Mouse (Mus musculus): ENCODE data around the gene Tesmin. TPM values are rescaled to one million over a fixed set of nuclear protein-coding genes. Genes with fewer than 3 reads are reported as not detected.

Gene Tesmin
- polyA plus RNA-seq, 1 experiment: 0.15 TPM

DNA sequence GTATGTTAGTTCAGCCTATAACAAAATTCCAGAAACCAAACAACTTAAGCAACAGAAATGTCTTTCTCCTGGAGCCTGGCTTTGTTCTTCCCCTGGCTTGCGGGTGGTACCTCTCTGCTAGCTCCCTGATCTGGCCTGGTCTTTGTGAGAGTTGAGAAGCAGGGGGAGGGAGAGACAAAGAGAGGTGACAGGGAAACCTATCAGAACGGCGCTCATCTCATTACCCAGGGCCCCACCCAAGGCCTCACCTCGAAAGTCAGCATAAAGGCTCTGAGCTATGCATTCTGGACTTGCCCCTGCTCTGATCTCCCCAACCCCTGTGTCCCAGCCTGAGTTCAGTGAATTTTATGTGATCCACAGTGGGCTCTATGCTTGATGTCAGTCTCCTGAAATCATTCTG, 46.0 kb downstream of the Tesmin start:
- DNase-seq: no peak
- Histone ChIP-seq H3K4me1 (ENCODE audit: control insufficient read depth, insufficient read depth, low read length) (no peaks in the 10 kb centered on the region), H3K4me3 (replicated peaks; ENCODE audit: insufficient read depth, low read depth, low read length) (no peak overlapping the region), H3K27me3 (ENCODE audit: control insufficient read depth, insufficient read depth, low read length) (no peaks in the 10 kb centered on the region), H3K27ac (ENCODE audit: insufficient read depth, low read length) (no peak overlapping the region)
- TF ChIP-seq POLR2A (IDR thresholded peaks at IDR 0.05; ENCODE audit: borderline replicate concordance, insufficient read depth, low read length) (no peak), CTCF (IDR thresholded peaks at IDR 0.05; ENCODE audit: borderline replicate concordance, insufficient read depth, low read depth, low read length) (no peak)
- WGBS: 71% methylated on average over 4 of the region's 4 CpGs

DNA sequence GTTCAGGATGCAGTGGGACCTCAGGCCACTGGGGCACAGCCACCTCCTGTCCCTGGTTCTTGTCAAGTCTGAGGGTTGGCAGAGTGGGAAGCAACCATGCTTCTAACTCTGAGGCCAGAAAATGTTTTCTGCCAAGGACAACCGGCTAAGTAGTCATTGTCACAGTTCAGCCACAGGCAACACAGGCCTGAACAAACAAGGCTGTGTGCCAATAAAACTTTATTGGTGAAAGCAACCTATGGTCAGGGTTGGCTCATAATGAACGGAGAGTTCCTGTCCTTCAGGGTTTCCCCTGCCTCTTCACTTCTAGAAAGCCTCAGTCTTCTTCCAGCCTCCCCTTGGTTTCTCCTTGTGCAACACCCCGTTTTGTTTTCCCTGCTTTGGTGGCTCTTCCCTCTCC, 47.2 kb downstream of the Tesmin start:
- H3K27me3 ChIP-seq (ENCODE audit: control insufficient read depth, insufficient read depth, low read length): no peaks in the 10 kb centered on the region
- DNase-seq: no peak
- no peak overlapping the region for H3K27ac ChIP-seq (ENCODE audit: insufficient read depth, low read length)
- TF ChIP-seq CTCF (IDR thresholded peaks at IDR 0.05; ENCODE audit: borderline replicate concordance, insufficient read depth, low read depth, low read length): no peak
- TF ChIP-seq POLR2A (IDR thresholded peaks at IDR 0.05; ENCODE audit: borderline replicate concordance, insufficient read depth, low read length): no peak
- H3K4me3 ChIP-seq (replicated peaks; ENCODE audit: insufficient read depth, low read depth, low read length): no peak overlapping the region
- no peaks in the 10 kb centered on the region for H3K4me1 ChIP-seq (ENCODE audit: control insufficient read depth, insufficient read depth, low read length)
- 56% methylated on average over 3 of the region's 3 CpGs for WGBS

DNA sequence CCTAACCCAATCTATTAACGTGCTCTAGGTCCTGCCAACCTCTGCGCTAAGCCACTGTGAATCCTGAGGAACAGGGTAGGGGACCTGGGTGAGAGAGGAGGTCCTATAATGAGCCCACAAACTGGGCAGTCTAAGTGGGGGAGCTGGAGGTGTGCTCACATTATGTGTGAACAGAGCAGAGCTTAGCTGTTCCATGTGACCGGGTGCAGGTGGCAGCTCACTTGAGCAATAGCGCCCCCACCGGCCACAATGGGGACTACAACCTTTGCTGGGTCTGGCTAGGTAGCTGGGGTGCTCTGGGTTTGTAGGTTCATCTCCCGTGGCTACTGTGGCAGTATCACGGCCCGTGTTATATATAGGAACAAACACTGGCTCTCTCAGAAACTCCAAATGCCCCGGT, 48.2 kb downstream of the Tesmin start:
- TF ChIP-seq POLR2A (IDR thresholded peaks at IDR 0.05; ENCODE audit: borderline replicate concordance, insufficient read depth, low read length): no peak
- TF ChIP-seq CTCF (IDR thresholded peaks at IDR 0.05; ENCODE audit: borderline replicate concordance, insufficient read depth, low read depth, low read length): no peak; the same call in 1 of the 2 replicates
- no peaks in the 10 kb centered on the region for H3K4me1 ChIP-seq (ENCODE audit: control insufficient read depth, insufficient read depth, low read length)
- no peaks in the 10 kb centered on the region for H3K27me3 ChIP-seq (ENCODE audit: control insufficient read depth, insufficient read depth, low read length)
- H3K4me3 ChIP-seq (replicated peaks; ENCODE audit: insufficient read depth, low read depth, low read length): no peak overlapping the region
- no peak for DNase-seq
- H3K27ac ChIP-seq (ENCODE audit: insufficient read depth, low read length): no peak overlapping the region
- 60% methylated on average over 9 of the region's 9 CpGs for WGBS

DNA sequence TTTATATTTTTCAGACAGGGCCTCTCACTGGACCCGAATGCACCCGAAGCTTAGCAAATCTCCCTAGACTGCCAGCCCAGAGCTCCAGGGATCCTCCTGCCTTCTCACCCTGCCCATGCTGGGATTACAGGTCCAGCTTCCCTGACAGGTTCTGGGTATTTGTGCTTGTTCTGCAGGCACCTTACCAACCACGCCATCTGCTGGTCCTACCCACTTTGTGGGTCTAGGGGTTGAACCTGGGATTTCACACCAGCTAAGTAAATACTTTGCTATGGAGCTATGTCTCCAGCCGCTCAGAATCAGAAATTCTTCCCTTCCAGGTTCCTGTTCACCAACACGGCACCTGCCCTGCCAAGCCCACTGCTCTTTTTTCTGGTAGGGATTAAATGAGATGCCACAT, 49.3 kb downstream of the Tesmin start:
- no peak overlapping the region for H3K4me3 ChIP-seq (replicated peaks; ENCODE audit: insufficient read depth, low read depth, low read length)
- no peak for DNase-seq
- no peaks in the 10 kb centered on the region for H3K27me3 ChIP-seq (ENCODE audit: control insufficient read depth, insufficient read depth, low read length)
- no peak for TF ChIP-seq POLR2A (IDR thresholded peaks at IDR 0.05; ENCODE audit: borderline replicate concordance, insufficient read depth, low read length)
- TF ChIP-seq CTCF (IDR thresholded peaks at IDR 0.05; ENCODE audit: borderline replicate concordance, insufficient read depth, low read depth, low read length): no peak; the same call in 1 of the 2 replicates
- no peak overlapping the region for H3K27ac ChIP-seq (ENCODE audit: insufficient read depth, low read length)
- no peaks in the 10 kb centered on the region for H3K4me1 ChIP-seq (ENCODE audit: control insufficient read depth, insufficient read depth, low read length)
- WGBS: 73% methylated on average over 5 of the region's 5 CpGs

DNA sequence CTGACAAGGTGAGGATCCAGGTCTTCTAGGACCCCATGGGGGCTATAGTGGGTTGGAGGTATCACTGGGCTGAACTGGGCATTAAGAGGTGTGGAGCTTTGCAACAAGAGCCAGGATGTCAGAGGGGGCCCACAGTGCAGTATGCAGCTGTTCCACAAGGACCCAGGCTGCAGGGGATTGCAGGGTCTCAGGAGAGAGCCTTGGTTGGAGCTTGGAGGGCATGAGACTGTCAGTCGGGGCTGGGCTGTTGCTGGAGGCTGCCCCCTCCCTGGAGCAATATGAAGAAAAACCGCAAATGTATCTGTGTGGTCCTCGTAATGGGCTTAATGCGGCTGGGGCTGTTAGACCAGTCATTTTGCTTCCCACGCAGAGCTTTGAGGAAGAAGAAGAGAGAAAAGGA, 52.0 kb downstream of the Tesmin start:
- Histone ChIP-seq H3K27me3 (ENCODE audit: control insufficient read depth, insufficient read depth, low read length) (no peaks in the 10 kb centered on the region), H3K27ac (ENCODE audit: insufficient read depth, low read length) (no peak overlapping the region), H3K4me3 (replicated peaks; ENCODE audit: insufficient read depth, low read depth, low read length) (no peak overlapping the region), H3K4me1 (ENCODE audit: control insufficient read depth, insufficient read depth, low read length) (no peaks in the 10 kb centered on the region)
- WGBS: 58% methylated on average over 5 of the region's 5 CpGs
- TF ChIP-seq POLR2A (IDR thresholded peaks at IDR 0.05; ENCODE audit: borderline replicate concordance, insufficient read depth, low read length) (no peak), CTCF (IDR thresholded peaks at IDR 0.05; ENCODE audit: borderline replicate concordance, insufficient read depth, low read depth, low read length) (no peak)
- no peak for DNase-seq

DNA sequence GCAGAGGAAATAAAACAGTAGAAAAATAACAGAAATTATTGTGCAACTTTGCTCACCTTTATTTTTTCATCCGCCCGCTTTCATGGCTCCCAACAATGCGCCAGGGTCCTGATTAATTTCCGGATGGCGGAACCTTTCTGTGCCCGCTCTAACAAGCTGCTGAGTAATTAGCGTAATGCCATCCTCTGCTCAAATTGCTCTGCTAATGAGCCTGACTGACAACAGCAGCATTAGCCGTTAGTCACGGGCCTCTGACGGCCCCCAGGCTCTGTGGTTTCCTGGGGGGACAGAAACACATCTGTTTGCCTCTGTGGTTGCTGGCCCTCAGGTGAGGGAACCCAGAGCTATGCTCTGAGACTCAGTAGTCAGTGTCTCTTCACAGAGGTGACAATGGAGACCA, 52.4 kb downstream of the Tesmin start:
- no peaks in the 10 kb centered on the region for H3K27me3 ChIP-seq (ENCODE audit: control insufficient read depth, insufficient read depth, low read length)
- TF ChIP-seq POLR2A (IDR thresholded peaks at IDR 0.05; ENCODE audit: borderline replicate concordance, insufficient read depth, low read length): no peak
- WGBS: 40% methylated on average over 10 of the region's 10 CpGs

DNA sequence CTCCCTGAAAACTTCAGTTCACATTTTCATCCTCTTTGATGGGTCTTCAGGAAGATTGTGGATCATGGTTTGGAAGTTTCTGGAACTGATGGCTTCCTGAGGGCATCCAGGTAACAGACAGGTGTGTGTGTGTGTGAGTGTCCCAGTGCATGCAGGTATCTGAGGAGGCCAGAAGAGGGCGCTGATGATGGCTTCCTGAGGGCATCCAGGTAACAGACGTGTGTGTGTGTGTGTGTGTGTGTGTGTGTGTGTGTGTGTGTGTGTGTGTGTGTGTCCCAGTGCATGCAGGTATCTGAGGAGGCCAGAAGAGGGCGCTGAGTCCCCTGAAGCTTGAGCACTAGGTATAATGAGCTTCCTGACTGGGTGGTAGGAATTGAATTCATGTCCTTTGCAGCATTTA, 58.7 kb downstream of the Tesmin start:
- H3K27ac ChIP-seq (ENCODE audit: insufficient read depth, low read length): no peak overlapping the region
- WGBS: 62% methylated on average over 3 of the region's 3 CpGs
- H3K4me3 ChIP-seq (replicated peaks; ENCODE audit: insufficient read depth, low read depth, low read length): no peak overlapping the region
- H3K27me3 ChIP-seq (ENCODE audit: control insufficient read depth, insufficient read depth, low read length): no peaks in the 10 kb centered on the region
- TF ChIP-seq CTCF (IDR thresholded peaks at IDR 0.05; ENCODE audit: borderline replicate concordance, insufficient read depth, low read depth, low read length) (no peak), POLR2A (IDR thresholded peaks at IDR 0.05; ENCODE audit: borderline replicate concordance, insufficient read depth, low read length) (no peak)
- no peaks in the 10 kb centered on the region for H3K4me1 ChIP-seq (ENCODE audit: control insufficient read depth, insufficient read depth, low read length)
- DNase-seq: no peak

More for the DNA sequence above, 52.4 kb downstream of the Tesmin start:
- Histone ChIP-seq H3K4me1 (ENCODE audit: control insufficient read depth, insufficient read depth, low read length) (no peaks in the 10 kb centered on the region), H3K27ac (ENCODE audit: insufficient read depth, low read length) (no peak overlapping the region), H3K4me3 (replicated peaks; ENCODE audit: insufficient read depth, low read depth, low read length) (no peak overlapping the region)
- DNase-seq: no peak

DNA sequence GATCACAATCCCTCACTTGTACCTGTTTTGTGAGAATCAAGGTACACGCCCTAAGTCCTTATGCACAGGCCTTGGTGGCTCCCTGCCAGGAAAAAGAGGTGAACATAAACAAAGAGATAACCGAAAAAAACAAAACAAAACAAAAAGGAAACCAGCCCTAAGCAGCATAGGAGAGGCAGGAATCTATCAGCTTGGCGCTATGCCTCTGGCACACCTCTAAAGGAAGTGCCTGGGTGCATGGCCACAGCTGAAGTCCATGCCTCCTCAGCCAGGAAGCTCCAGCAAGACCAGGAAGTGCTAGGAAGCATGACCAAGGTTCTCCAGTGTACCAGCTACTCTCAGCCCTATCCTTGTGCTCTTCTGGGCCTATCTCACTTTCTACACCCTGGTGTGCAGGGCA, 60.6 kb downstream of the Tesmin start:
- H3K27ac ChIP-seq (ENCODE audit: insufficient read depth, low read length): no peak overlapping the region
- no peak for TF ChIP-seq CTCF (IDR thresholded peaks at IDR 0.05; ENCODE audit: borderline replicate concordance, insufficient read depth, low read depth, low read length)
- TF ChIP-seq POLR2A (IDR thresholded peaks at IDR 0.05; ENCODE audit: borderline replicate concordance, insufficient read depth, low read length): no peak
- 68% methylated on average over 3 of the region's 3 CpGs for WGBS
- H3K4me1 ChIP-seq (ENCODE audit: control insufficient read depth, insufficient read depth, low read length): no peaks in the 10 kb centered on the region
- H3K27me3 ChIP-seq (ENCODE audit: control insufficient read depth, insufficient read depth, low read length): no peaks in the 10 kb centered on the region
- DNase-seq: no peak
- H3K4me3 ChIP-seq (replicated peaks; ENCODE audit: insufficient read depth, low read depth, low read length): no peak overlapping the region
